Mouse (Mus musculus): ENCODE data around the gene Dmc1. TPM values are rescaled to one million over a fixed set of nuclear protein-coding genes. Genes with fewer than 3 reads are reported as not detected.

Gene Dmc1
- total RNA-seq, 2 experiments from 2014 or later = 1.2 TPM

DNA sequence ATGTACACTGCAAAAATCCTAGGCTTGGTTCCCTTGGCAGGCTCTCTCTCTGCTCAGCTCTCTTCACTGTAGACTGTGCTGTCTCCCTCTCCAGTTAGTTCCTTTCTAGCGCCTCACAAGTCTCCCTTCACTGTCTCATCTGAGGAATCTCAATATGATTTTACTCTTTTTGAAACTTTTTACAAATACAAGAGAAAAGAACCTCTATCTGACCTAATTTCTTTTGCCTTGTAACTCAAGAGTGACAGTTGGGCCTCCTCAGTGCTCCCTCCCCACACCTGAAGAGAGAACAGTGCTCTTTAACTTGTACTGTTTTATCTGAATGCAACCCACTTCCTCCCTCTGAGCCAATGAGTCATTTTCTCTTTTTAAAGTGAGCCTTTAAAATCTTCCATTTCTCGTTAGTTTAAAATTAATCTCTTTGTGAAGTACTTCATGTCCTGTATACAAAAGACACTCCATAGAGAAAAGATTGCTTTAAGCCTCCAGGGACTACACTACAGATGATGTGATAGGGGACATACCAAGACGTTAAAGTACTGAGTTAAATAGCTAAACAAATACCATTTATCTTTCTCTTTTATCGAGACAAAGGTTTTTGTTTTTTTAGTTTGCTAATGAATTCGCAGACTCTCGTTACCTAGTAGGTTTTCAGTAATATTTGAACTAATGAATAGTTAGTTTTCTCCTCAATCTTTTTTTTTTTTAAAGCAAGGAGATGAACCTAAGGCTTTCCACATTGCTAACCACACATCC is 27.1 kb downstream of the Dmc1 start:
- peak; percentile 26 to 83 for DNase-seq (ENCODE audit: low spot score in 2 of 2)
- intact Hi-C loops (cut with DNase I) = loop anchor here (1.0 kb wide), 2 partner anchors 22 to 32 kb away; partner anchors contain the start of gene Ddx17

DNA sequence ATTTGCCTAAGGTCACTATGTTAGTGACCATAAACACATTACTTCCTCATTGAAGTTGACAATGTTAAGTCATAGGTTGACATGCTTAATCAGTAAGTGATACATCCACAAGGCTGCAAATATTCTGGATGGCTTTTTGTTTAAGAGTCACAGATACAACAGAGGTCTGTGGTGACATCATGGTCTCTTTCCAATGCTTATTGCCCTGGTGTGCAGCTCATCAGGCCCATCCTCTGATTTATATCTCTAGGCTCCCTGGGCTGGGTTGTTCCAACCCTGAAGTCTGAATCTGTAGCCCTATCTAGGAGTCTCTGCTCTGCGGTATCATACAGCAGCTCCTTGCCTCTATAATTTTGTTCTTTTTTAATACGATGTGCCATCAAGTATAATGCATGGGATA is 28.0 kb downstream of the Dmc1 start:
- intact Hi-C loops (cut with DNase I) = loop anchor here (1.0 kb wide), 2 partner anchors 15 to 31 kb away; partner anchors contain the start of gene Ddx17
- DNase-seq (ENCODE audit: low spot score in 2 of 2) = no peak

- peak in 1 of 2 experiments; percentile 67 for DNase-seq (ENCODE audit: low spot score in 2 of 2)
- intact Hi-C loops (cut with DNase I) = loop anchor here (1.0 kb wide), 1 partner anchor 13 kb away; no protein-coding TSS in a partner anchor
These were observed 29.2 kb downstream of the Dmc1 start for GRCm38 (mm10) chr15:79575543-79576222.

DNA sequence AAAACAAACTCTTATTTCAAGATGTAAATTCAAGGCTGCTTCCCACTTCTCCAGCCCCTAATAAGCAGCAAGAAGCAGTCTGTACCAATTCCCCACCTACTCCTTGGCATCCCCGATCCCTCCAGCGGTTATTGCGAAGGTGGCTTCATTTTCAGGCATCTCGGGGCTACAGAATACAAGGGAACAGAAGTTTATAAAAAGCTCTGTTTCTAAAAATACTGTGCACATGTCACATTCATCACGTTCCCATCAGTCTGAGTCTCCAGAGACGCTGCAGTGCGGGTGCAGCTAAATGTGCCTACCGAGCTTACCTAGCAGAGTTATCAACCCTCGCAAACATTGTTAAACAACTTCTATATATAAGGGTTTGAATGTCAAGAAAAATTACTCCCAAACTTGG is 42.5 kb downstream of the Dmc1 start:
- intact Hi-C loops (cut with DNase I) = loop anchor here (1.0 to 5.0 kb wide), 2 partner anchors 14 to 45 kb away; partner anchors contain the start of gene Dmc1
- peak; percentile 58 to 89 for DNase-seq (ENCODE audit: low spot score in 2 of 2)

- intact Hi-C loops (cut with DNase I) = loop anchor here (5.0 kb wide), 1 partner anchor 48 kb away; the partner anchor contains the start of gene Dmc1
- no peak for DNase-seq (ENCODE audit: low spot score in 2 of 2)
These were observed 45.3 kb downstream of the Dmc1 start for GRCm38 (mm10) chr15:79559649-79560048.

DNA sequence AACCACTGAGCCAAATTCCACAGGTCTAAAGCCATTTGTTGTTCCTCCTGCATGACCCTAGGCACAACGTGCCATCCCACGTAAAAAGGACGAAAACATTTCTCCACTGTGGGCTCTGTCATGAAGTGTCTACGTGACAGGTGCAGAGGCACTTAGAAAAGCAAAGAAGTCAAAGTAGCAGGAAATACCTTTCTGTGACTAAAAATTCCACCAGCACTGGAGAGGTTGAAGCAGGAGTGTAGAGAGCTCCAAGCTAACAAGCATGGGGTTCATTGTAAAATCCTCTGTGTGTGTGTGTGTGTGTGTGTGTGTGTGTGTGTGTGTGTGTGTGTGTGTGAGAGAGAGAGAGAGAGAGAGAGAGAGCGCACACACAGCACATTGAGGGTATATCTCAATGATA is 52.3 kb downstream of the Dmc1 start:
- intact Hi-C loops (cut with DNase I) = no loop called here
- DNase-seq (ENCODE audit: low spot score in 2 of 2) = no peak

DNA sequence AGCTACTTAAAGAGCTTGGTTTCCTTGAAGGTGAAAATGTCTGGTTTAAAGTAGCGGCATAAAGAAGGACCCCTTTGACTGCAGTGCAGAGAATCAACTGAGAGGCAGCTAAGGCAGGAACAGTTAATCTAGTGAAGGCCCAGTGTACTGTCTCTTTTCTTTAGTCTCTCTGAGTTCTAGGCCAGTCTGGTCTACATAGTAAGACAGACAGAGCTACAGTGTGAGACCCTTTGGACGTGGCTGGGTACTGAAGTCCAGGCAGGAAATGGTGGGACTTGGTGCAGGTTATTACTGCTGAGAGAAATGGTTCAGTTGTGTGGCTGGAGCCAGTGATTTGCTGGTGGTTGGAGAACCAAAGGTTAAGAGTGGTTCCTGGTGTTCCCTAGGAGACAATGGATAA is 56.7 kb downstream of the Dmc1 start:
- intact Hi-C loops (cut with DNase I) = no loop called here
- no peak for DNase-seq (ENCODE audit: low spot score in 2 of 2)

- no peak for DNase-seq (ENCODE audit: low spot score in 2 of 2)
- intact Hi-C loops (cut with DNase I) = loop anchor here (2.0 kb wide), 2 partner anchors 37 to 57 kb away; partner anchors contain the start of gene Dmc1
These were observed 57.6 kb downstream of the Dmc1 start for GRCm38 (mm10) chr15:79547289-79547820.

- intact Hi-C loops (cut with DNase I) = loop anchor here (1.0 to 2.0 kb wide), 3 partner anchors 31 to 58 kb away; partner anchors contain the start of gene Dmc1
- DNase-seq (ENCODE audit: low spot score in 2 of 2) = peak; percentile 99
These were observed 58.3 kb downstream of the Dmc1 start, which contains the start of gene Ddx17 for GRCm38 (mm10) chr15:79546410-79547288. TSS of gene Ddx17 (minus strand) at chr15:79546741.

GRCm38 (mm10) chr15:79545921-79546399 is 58.9 kb downstream of the Dmc1 start:
- intact Hi-C loops (cut with DNase I) = loop anchor here (1.0 to 2.0 kb wide), 3 partner anchors 31 to 59 kb away; partner anchors contain the start of gene Dmc1
- peak; percentile 37 to 57 for DNase-seq (ENCODE audit: low spot score in 2 of 2)

GRCm38 (mm10) chr15:79545496-79545895 is 59.4 kb downstream of the Dmc1 start:
- intact Hi-C loops (cut with DNase I) = no loop called here
- no peak for DNase-seq (ENCODE audit: low spot score in 2 of 2)

DNA sequence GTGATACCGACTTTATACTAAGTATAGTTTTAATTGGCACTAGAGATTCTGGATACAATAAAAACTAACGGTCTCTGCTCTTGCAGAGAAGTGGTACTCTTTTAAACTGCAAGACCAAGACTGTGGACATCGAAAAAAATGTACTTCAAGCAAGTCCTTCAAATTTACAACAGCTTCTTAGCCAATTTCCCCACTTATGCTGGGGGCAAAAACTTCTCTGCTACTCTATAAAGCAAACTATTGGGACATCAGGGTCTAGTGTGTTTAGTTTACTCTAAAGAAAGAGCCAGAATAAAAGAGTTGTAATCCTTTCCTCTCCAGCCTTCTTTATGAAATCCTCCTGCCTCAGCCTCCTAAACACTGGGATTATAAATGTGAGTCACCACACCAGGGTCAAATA is 60.9 kb downstream of the Dmc1 start:
- intact Hi-C loops (cut with DNase I) = no loop called here

DNA sequence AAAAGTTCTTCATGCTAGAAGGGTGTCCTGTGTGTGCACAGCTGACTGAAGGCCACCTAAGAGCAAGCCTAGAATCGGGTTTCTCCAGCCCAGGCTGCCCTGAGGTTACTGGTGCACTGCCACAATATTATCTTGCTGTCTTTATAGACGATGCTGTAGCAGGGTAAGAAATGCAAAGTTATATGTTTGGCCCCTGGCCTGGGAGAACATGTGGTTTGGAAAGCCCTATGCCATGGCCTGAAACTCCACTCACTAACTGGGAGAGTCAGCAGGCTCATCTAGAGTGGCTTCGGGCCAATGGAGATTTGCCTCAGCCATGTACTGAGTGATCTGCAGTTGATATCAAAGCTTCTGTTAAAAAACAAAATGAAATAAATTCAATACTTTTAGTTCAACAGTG is 71.1 kb downstream of the Dmc1 start:
- DNase-seq (ENCODE audit: low spot score in 2 of 2) = no peak
- intact Hi-C loops (cut with DNase I) = no loop called here

More for the DNA sequence above, 60.9 kb downstream of the Dmc1 start:
- no peak for DNase-seq (ENCODE audit: low spot score in 2 of 2)

- intact Hi-C loops (cut with DNase I) = no loop called here
- no peak for DNase-seq (ENCODE audit: low spot score in 2 of 2)
These were observed 75.0 kb downstream of the Dmc1 start for GRCm38 (mm10) chr15:79529935-79530334.

GRCm38 (mm10) chr15:79527991-79528639 is 76.8 kb downstream of the Dmc1 start:
- intact Hi-C loops (cut with DNase I) = no loop called here
- no peak for DNase-seq (ENCODE audit: low spot score in 2 of 2)

DNA sequence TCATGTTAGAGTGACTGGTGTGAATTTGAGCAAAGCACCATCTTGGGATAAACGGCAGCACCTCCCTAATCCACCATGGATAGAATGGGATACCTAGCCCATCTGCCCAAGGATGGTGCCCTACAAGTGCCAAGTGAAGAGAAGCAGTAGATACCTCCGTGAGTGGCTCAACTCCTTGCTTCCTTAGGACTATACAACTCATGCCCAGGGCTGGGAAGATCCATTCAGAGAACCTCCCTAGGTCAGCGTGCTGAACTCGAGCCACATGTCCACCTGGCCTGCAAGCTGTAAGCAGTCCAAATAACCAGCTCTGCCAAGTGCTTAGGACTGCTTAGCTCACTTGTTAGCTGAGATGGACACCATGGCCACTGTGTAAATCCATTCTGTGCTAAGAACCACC is 77.7 kb downstream of the Dmc1 start:
- intact Hi-C loops (cut with DNase I) = no loop called here
- DNase-seq (ENCODE audit: low spot score in 2 of 2) = no peak

DNA sequence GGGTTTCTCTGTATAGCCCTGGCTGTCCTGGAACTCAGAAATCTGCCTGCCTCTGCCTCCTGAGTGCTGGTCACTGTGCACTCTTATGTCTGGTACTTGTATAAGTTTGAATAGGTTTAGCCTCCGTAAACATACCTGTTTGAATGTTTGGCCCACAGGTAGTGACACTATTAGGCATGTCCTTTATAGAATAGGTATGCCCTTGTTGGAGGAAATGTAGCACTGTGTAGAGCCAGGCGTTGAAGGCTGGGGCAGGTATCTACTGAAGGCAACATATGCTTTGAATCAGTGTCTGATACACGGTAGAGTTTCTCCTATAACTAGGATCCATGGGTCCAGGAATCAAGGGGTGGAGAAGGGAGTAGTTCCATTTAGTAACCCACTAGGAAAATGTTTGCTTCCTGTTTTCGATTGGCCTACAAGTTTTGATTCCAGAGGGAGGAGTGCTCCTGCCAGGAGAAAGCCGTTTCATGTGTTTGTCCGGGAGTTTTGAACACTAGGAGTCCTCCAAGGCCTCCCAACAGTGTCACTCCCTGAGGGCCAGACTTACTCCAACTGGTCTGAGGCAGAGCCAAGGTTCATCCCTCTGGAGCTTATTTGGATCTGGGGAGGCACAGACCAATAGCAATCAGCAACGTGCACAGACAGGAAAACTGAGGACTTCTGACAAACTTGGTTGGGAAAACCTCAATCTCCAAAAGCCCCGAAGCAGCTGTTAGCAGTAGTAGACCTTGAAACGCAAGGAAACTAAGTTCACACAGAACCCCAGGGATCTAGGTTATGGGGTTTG is 78.7 kb downstream of the Dmc1 start:
- intact Hi-C loops (cut with DNase I) = no loop called here
- DNase-seq (ENCODE audit: low spot score in 2 of 2) = no peak

DNA sequence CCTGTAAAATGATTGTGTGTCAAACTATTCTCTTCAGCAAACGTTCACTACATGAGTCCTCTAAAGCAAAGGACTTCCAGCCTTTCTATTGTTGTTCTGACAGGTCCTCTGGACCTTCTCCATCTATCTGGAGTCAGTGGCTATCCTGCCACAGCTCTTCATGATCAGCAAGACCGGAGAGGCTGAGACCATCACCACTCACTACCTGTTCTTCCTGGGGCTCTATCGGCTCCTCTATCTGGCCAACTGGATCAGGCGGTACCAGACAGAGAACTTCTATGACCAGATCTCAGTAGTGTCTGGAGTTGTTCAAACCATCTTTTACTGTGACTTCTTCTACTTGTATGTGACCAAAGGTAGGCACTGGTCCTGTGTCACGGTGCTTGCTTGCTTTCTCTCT is 79.3 kb downstream of the Dmc1 start:
- intact Hi-C loops (cut with DNase I) = no loop called here
- no peak for DNase-seq (ENCODE audit: low spot score in 2 of 2)

Data from left cerebral cortex, postnatal 25 days (tissue).